ENCODE assay signal across 10 mouse cellular contexts in genomic region chr8:70409019-70409418, GRCm38 (mm10). TPM values are rescaled to one million over a fixed set of nuclear protein-coding genes. Genes with fewer than 3 reads are reported as not detected.
DNase-seq lines count a peak whose midpoint lies in the region; ATAC-seq and TF ChIP-seq lines count a peak whose summit lies in the region.
"Had no signal": no experiment of that assay in that cellular context is flagged by ENCODE, and none has a peak within 500 bp of the region (broad histone marks: within the 10 kb centered on the region; RNA-seq: fewer than 3 reads in every experiment).

No protein-coding gene starts in this region.

- H3K4me2 ChIP-seq in lung, embryonic 14.5 days, result peak overlapping the region; percentile 0; the same call in 1 of the 2 replicates
- H3K4me2 ChIP-seq in limb, embryonic 12.5 days, result no peak overlapping the region
- H3K4me2 ChIP-seq: liver, embryonic 12.5 days had no signal

- ATAC-seq in lung, embryonic 14.5 days (ENCODE audit: insufficient read depth), result no peak
- no peak for ATAC-seq in limb, embryonic 12.5 days (ENCODE audit: insufficient number of reproducible peaks, insufficient read depth, low FRiP score, low TSS enrichment, low read depth)
- ATAC-seq: liver, embryonic 12.5 days had no signal

- no peak for TF ChIP-seq POLR2A in cerebellum, adult 2 months (IDR thresholded peaks at IDR 0.05; ENCODE audit: borderline replicate concordance, insufficient read depth, low read length)

- no peaks in the 10 kb centered on the region for H3K9me3 ChIP-seq in lung, embryonic 14.5 days (ENCODE audit: low read depth, low read length)
- no peaks in the 10 kb centered on the region for H3K9me3 ChIP-seq in limb, embryonic 12.5 days
- H3K9me3 ChIP-seq: liver, embryonic 12.5 days had no signal

- peak in 1 of 2 experiments; percentile 53 for DNase-seq in cerebellum, adult 2 months
- DNase-seq in cerebellum, adult 8-10 months, result no peak
- no peak for DNase-seq in lung, embryonic 14.5 days
- no peak for DNase-seq in lung, postnatal 14 days
- peak; percentile 27 for DNase-seq in retina, postnatal 1 day
- no peak for DNase-seq in urinary bladder, adult 18-20 months (ENCODE audit: low spot score in 2 of 2)
- no peak for DNase-seq in cerebellum, postnatal 4 days (ENCODE audit: low spot score in 2 of 2)

- peak overlapping the region; percentile 20; the same call in 1 of the 2 replicates for H3K9ac ChIP-seq in lung, embryonic 14.5 days
- no peak overlapping the region; the same call in 1 of the 2 replicates for H3K9ac ChIP-seq in limb, embryonic 12.5 days (replicated peaks)
- H3K9ac ChIP-seq: liver, embryonic 12.5 days had no signal

- no peaks in the 10 kb centered on the region for H3K27me3 ChIP-seq in cerebellum, adult 2 months (ENCODE audit: control insufficient read depth, insufficient read depth, low read length)
- no peaks in the 10 kb centered on the region for H3K27me3 ChIP-seq in lung, embryonic 14.5 days (ENCODE audit: insufficient read depth, low read length)
- H3K27me3 ChIP-seq in limb, embryonic 12.5 days, result no peaks in the 10 kb centered on the region
- H3K27me3 ChIP-seq: liver, embryonic 12.5 days had no signal

- WGBS in cerebellum, adult 2 months, result 47% methylated on average over 10 of the region's 10 CpGs
- WGBS in lung, embryonic 14.5 days, result 58% methylated on average over 10 of the region's 10 CpGs
- WGBS in limb, embryonic 12.5 days, result 81% methylated on average over 10 of the region's 10 CpGs

- no peak overlapping the region for H3K4me3 ChIP-seq in cerebellum, adult 2 months (replicated peaks; ENCODE audit: insufficient read depth, low read depth, low read length)
- H3K4me3 ChIP-seq in lung, embryonic 14.5 days (ENCODE audit: low read depth, low read length), result no peak overlapping the region
- no peak overlapping the region for H3K4me3 ChIP-seq in limb, embryonic 12.5 days (replicated peaks)
- H3K4me3 ChIP-seq: liver, embryonic 12.5 days; myocyte had no signal

- peak overlapping the region; percentile 93 for H3K27ac ChIP-seq in cerebellum, adult 2 months (ENCODE audit: insufficient read depth, low read length)
- peak overlapping the region; percentile 71 for H3K27ac ChIP-seq in lung, embryonic 14.5 days (ENCODE audit: low read depth)
- peak overlapping the region; percentile 74 for H3K27ac ChIP-seq in limb, embryonic 12.5 days
- H3K27ac ChIP-seq: liver, embryonic 12.5 days had no signal

- peaks cover 86% of the 10 kb centered on the region for H3K4me1 ChIP-seq in cerebellum, adult 2 months (ENCODE audit: control insufficient read depth, insufficient read depth, low read length)
- H3K4me1 ChIP-seq in lung, embryonic 14.5 days (ENCODE audit: insufficient read depth), result peaks cover 6% of the 10 kb centered on the region
- peaks cover 38% of the 10 kb centered on the region for H3K4me1 ChIP-seq in limb, embryonic 12.5 days (replicated peaks)

- H3K36me3 ChIP-seq in lung, embryonic 14.5 days (ENCODE audit: insufficient read depth), result 0 out of 2 replicates have a peak, but pooled peaks cover 6% of the 10 kb centered on the region
- peaks cover 15% of the 10 kb centered on the region for H3K36me3 ChIP-seq in limb, embryonic 12.5 days

- no peak for TF ChIP-seq CTCF in cerebellum, adult 2 months (IDR thresholded peaks at IDR 0.05; ENCODE audit: borderline replicate concordance, insufficient read depth, low read depth, low read length)
- no peak for TF ChIP-seq CTCF in lung, embryonic 14.5 days (IDR thresholded peaks at IDR 0.05; ENCODE audit: low read depth)

RNA-seq across cellular contexts. Expression of gene Crtc1, which starts 30.4 kb away (rescaled TPM):
- 90.2 and 105 TPM in 2 replicates for polyA plus RNA-seq in cerebellum, adult 2 months (2012; rRNA removed)
- polyA plus RNA-seq in lung, embryonic 14.5 days (2014; fragmentation: Nextera tagmentation; extraction: Ambion mirVana), result 15.5 and 21.8 TPM in 2 replicates
- 18.4 and 24.8 TPM in 2 replicates for polyA plus RNA-seq in limb, embryonic 12.5 days (2016; fragmentation: Nextera tagmentation; extraction: Ambion mirVana)

RNA-seq across cellular contexts. Expression of gene Comp, which starts 35.7 kb away (rescaled TPM):
- 2.2 and 3.1 TPM in 2 replicates for polyA plus RNA-seq in cerebellum, adult 2 months (2012; rRNA removed)
- 0.43 and 0.53 TPM in 2 replicates for polyA plus RNA-seq in lung, embryonic 14.5 days (2014; fragmentation: Nextera tagmentation; extraction: Ambion mirVana)
- 2.8 and 5.8 TPM in 2 replicates for polyA plus RNA-seq in limb, embryonic 12.5 days (2016; fragmentation: Nextera tagmentation; extraction: Ambion mirVana)

RNA-seq across cellular contexts. Expression of gene Upf1, which starts 55.9 kb away (rescaled TPM):
- 37.9 and 41.3 TPM in 2 replicates for polyA plus RNA-seq in cerebellum, adult 2 months (2012; rRNA removed)
- 23.3 and 27.2 TPM in 2 replicates for polyA plus RNA-seq in lung, embryonic 14.5 days (2014; fragmentation: Nextera tagmentation; extraction: Ambion mirVana)
- 32.5 and 34.3 TPM in 2 replicates for polyA plus RNA-seq in limb, embryonic 12.5 days (2016; fragmentation: Nextera tagmentation; extraction: Ambion mirVana)
